Mouse (Mus musculus): ENCODE measurements around the gene Rgsl1. TPM values are rescaled to one million over a fixed set of nuclear protein-coding genes. Genes with fewer than 3 reads are reported as not detected.

Rgsl1 gene
- polyA plus RNA-seq, 1 experiment = not detected

DNA sequence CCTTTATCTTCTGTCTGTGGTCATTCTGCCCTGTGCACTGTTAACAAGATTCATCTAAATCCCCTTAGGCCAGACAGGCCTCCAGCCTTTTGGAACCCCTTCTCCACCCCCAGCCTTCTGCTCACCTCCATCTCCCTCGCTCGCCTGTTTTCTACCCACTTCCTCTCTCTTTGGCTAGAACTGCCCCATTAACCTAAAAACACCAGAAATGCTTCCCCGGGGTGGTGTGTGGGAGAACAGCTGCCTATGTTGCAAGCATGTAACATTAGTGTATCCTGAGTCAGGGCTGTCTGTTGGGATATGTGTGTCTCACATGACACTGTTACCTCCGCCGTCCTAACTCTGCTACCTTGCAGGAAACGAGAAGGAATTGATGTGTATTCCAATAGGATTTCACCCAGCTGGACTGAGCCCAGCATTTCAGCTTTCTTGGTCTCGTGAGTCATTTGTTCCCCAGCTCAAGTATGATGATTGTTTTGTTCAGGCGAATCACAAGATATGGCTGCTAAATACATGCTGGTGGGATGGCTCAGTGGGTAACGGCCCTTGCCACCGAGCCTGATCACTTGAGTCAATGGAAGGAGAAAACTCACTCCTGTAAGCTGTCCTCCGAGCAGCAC is 1.7 kb downstream of the Rgsl1 start:
- Histone ChIP-seq H3K27me3 (replicated peaks) (no peaks in the 10 kb centered on the region), H3K4me1 (peaks cover 5% of the 10 kb centered on the region; the same call in 1 of the 2 replicates), H3K9me3 (peaks cover 3% of the 10 kb centered on the region; the same call in 1 of the 2 replicates), H3K4me3 (replicated peaks) (no peak overlapping the region), H3K36me3 (replicated peaks; ENCODE audit: low read length) (no peaks in the 10 kb centered on the region)
- TF ChIP-seq GATA1 (IDR thresholded peaks at IDR 0.05; ENCODE audit: borderline replicate concordance, low read length) (no peak), FLI1 (IDR thresholded peaks at IDR 0.05; ENCODE audit: low read length) (no peak)

DNA sequence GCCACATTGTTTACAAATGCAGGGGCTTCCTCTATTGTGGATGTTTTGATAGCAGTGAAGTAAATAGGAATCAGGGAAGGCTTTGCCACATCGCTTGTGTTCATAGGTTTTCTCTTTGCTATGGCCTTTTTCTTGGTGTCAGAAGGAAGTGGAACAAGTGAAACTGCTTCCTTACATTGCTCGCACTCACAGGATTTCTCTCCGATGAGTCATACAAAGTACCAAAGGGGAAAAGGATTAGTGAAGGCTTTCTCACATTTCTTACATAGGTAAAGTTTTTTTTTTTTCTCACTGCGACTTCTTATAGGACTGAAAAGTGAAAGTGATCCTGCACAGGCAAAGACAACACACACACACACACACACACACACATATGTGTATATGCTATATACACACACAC is 7.9 kb downstream of the Rgsl1 start:
- H3K36me3 ChIP-seq (replicated peaks; ENCODE audit: low read length) = no peaks in the 10 kb centered on the region
- no peaks in the 10 kb centered on the region for H3K4me1 ChIP-seq
- TF ChIP-seq FLI1 (IDR thresholded peaks at IDR 0.05; ENCODE audit: low read length) = no peak
- TF ChIP-seq GATA1 (IDR thresholded peaks at IDR 0.05; ENCODE audit: borderline replicate concordance, low read length) = no peak
- H3K4me3 ChIP-seq (replicated peaks) = no peak overlapping the region
- H3K9me3 ChIP-seq = peaks cover 3% of the 10 kb centered on the region; the same call in 1 of the 2 replicates
- no peaks in the 10 kb centered on the region for H3K27me3 ChIP-seq (replicated peaks)

DNA sequence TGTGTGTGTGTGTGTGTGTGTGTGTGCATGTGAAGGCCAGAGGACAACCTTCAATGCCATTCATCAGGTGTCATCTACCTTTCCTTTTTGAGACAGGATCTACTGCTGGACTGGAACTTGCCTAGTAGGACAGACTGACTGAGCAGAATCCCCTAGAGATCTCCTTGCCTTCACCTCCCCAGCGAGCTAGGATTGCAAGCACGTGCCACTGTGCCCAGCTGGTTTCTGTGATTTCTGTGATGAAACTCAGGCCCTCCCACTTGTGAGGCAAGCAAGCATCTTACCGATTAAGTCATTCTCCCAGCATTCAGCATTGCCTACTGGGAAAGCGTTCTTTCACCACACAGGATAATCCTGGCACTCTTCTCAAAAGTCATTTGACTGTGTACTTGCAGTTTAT is 13.2 kb downstream of the Rgsl1 start:
- H3K4me3 ChIP-seq (replicated peaks) = no peak overlapping the region
- TF ChIP-seq GATA1 (IDR thresholded peaks at IDR 0.05; ENCODE audit: borderline replicate concordance, low read length) (no peak), FLI1 (IDR thresholded peaks at IDR 0.05; ENCODE audit: low read length) (no peak)
- H3K27me3 ChIP-seq (replicated peaks) = no peaks in the 10 kb centered on the region
- no peaks in the 10 kb centered on the region for H3K4me1 ChIP-seq
- peaks cover 7% of the 10 kb centered on the region for H3K9me3 ChIP-seq
- no peaks in the 10 kb centered on the region for H3K36me3 ChIP-seq (replicated peaks; ENCODE audit: low read length)

DNA sequence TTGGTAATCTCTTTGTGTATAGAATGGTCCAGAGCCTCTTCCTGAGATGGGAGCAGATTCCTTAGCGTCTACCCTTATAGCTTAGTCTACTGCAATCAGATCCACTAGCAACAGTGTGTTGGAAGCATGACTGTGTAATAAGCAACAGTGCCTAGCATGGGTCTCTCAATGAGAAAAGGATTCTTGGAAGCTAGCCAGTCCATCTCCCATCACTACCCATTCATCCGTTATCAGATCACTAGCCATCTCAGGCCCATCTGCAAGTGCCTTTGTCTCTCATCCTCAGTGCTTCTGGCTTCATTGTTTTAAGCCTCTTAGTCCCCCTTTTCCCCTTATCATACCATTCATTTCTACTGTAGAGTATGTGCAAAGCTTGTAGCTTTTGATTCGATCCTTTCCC is 23.7 kb downstream of the Rgsl1 start:
- H3K4me1 ChIP-seq = no peaks in the 10 kb centered on the region
- TF ChIP-seq GATA1 (IDR thresholded peaks at IDR 0.05; ENCODE audit: borderline replicate concordance, low read length) (no peak), FLI1 (IDR thresholded peaks at IDR 0.05; ENCODE audit: low read length) (no peak)
- no peak overlapping the region for H3K4me3 ChIP-seq (replicated peaks)
- H3K9me3 ChIP-seq = peaks cover 33% of the 10 kb centered on the region
- H3K36me3 ChIP-seq (replicated peaks; ENCODE audit: low read length) = no peaks in the 10 kb centered on the region
- peaks cover 2% of the 10 kb centered on the region for H3K27me3 ChIP-seq (replicated peaks)

DNA sequence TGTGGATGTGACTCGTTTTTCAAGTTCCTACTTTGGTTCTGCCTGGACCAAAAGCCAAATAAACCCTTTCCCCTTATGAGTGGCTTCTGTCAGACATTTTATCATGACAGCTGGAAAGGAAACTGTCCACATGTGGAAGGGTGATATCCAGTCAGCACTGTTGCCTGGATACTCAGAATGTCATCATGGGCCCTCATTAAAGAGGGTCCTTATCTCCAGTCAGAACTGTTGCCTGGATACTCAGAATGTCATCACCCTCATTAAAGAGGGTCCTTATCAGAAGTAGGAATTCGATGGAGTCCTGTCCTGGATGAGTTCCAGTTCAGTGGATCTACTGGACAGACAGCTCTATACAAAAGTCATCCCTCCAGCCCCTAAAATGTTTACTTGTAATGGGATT is 29.7 kb downstream of the Rgsl1 start:
- H3K9me3 ChIP-seq = peaks cover 18% of the 10 kb centered on the region
- H3K27me3 ChIP-seq (replicated peaks) = no peaks in the 10 kb centered on the region
- TF ChIP-seq GATA1 (IDR thresholded peaks at IDR 0.05; ENCODE audit: borderline replicate concordance, low read length) (no peak), FLI1 (IDR thresholded peaks at IDR 0.05; ENCODE audit: low read length) (no peak)
- no peaks in the 10 kb centered on the region for H3K36me3 ChIP-seq (replicated peaks; ENCODE audit: low read length)
- H3K4me3 ChIP-seq (replicated peaks) = no peak overlapping the region
- peaks cover 4% of the 10 kb centered on the region for H3K4me1 ChIP-seq

DNA sequence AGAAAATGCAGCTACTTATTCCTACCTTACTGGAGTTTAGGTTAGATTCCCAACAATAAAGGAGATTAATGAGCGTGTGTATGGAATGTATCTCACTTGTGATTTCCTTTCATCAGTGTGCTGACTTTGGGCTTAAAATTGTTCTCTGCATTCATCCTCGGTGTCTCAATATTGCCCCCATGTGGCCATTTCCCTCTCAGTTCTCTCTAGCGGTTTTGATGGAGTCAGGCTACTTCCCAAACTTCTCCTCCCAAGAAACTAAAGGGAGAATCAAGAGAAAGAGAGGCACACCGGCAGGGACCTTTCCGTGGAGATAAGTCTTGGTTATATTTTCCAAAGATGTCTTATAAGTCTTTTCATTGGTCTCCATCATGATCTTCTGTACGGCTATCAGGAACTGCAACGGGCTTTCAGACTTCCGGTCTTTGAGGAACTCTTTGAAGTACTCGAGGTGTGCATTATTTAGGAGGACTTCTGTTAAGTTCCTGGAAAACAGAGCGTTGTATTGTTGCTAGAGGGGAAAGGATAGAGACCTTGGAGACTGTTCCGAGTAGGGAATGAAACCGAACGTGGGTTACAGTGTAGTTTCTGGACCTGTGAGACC is 36.5 kb downstream of the Rgsl1 start:
- H3K36me3 ChIP-seq (replicated peaks; ENCODE audit: low read length) = no peaks in the 10 kb centered on the region
- peak overlapping the region; percentile 78 for H3K4me3 ChIP-seq (replicated peaks)
- no peak for TF ChIP-seq GATA1 (IDR thresholded peaks at IDR 0.05; ENCODE audit: borderline replicate concordance, low read length)
- TF ChIP-seq FLI1 (IDR thresholded peaks at IDR 0.05; ENCODE audit: low read length) = no peak
- H3K9me3 ChIP-seq = no peaks in the 10 kb centered on the region
- peaks cover 8% of the 10 kb centered on the region for H3K4me1 ChIP-seq
- H3K27me3 ChIP-seq (replicated peaks) = no peaks in the 10 kb centered on the region

DNA sequence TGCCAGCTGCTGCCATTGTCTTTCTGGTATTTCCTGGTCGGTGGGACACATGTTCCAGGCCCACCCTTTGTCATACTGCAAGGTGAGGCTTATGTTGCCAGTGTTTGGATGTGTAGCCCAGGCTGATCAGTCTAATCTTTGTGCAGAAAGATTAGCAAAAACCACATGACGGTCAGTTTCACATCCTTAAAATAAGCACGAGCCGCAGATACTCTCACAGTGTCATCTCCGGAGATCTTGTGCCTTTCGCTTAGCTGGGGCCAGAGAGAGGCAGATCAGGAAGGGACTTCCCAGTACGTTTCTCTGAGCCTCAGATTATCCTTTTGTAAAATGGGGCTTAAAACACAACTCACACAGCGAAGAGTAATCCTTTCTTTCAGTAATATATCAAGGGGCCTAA is 40.4 kb downstream of the Rgsl1 start:
- H3K4me1 ChIP-seq = peaks cover 11% of the 10 kb centered on the region
- H3K36me3 ChIP-seq (replicated peaks; ENCODE audit: low read length) = no peaks in the 10 kb centered on the region
- H3K4me3 ChIP-seq (replicated peaks) = no peak overlapping the region
- TF ChIP-seq GATA1 (IDR thresholded peaks at IDR 0.05; ENCODE audit: borderline replicate concordance, low read length) (no peak), FLI1 (IDR thresholded peaks at IDR 0.05; ENCODE audit: low read length) (no peak)
- no peaks in the 10 kb centered on the region for H3K9me3 ChIP-seq
- no peaks in the 10 kb centered on the region for H3K27me3 ChIP-seq (replicated peaks)

DNA sequence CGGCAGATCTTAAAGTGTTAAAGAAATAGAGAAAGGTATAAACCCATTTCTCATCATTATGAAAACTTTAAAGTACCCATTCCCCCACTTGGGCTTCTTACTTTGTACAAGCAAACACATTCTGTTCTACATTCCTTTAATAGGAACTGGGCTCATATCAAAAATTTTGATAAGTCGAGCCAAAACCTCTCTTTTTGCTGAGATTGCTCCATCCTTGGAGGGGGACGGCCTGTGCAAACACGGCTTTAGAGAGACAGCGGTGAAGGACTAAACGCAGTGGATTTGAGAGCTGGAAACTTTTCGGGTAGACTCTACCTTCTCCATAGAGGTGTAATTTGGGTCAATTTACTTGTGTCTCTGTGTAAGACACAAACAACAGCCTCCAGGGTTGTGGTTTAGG is 41.3 kb downstream of the Rgsl1 start:
- Histone ChIP-seq H3K27me3 (replicated peaks) (no peaks in the 10 kb centered on the region), H3K36me3 (replicated peaks; ENCODE audit: low read length) (no peaks in the 10 kb centered on the region), H3K4me3 (replicated peaks) (no peak overlapping the region), H3K9me3 (no peaks in the 10 kb centered on the region), H3K4me1 (peaks cover 11% of the 10 kb centered on the region)
- TF ChIP-seq GATA1 (IDR thresholded peaks at IDR 0.05; ENCODE audit: borderline replicate concordance, low read length) (no peak), FLI1 (IDR thresholded peaks at IDR 0.05; ENCODE audit: low read length) (no peak)

DNA sequence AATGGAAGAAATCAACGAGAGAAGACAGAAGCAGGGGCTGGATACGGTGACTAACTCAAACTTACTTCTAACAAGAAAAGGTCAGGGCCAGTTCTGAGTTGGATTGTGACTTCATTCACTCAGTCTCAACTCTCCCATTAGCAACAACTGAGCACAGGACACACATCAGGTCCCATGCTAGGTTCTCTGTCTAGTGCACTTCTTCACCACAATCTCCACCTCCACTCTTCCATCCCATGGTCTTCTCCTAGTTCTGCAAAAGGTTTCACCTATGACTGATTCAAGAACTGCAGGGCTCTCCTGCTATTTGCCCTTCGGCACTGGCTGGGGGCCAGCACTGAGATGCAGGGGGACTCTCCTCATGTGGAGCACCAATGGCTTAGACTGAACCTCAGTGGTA is 49.7 kb downstream of the Rgsl1 start:
- H3K4me3 ChIP-seq (replicated peaks) = no peak overlapping the region
- peaks cover 12% of the 10 kb centered on the region; the same call in 1 of the 2 replicates for H3K4me1 ChIP-seq
- no peaks in the 10 kb centered on the region for H3K9me3 ChIP-seq
- no peaks in the 10 kb centered on the region for H3K36me3 ChIP-seq (replicated peaks; ENCODE audit: low read length)
- no peak for TF ChIP-seq FLI1 (IDR thresholded peaks at IDR 0.05; ENCODE audit: low read length)
- TF ChIP-seq GATA1 (IDR thresholded peaks at IDR 0.05; ENCODE audit: borderline replicate concordance, low read length) = no peak
- peaks cover 7% of the 10 kb centered on the region for H3K27me3 ChIP-seq (replicated peaks)

DNA sequence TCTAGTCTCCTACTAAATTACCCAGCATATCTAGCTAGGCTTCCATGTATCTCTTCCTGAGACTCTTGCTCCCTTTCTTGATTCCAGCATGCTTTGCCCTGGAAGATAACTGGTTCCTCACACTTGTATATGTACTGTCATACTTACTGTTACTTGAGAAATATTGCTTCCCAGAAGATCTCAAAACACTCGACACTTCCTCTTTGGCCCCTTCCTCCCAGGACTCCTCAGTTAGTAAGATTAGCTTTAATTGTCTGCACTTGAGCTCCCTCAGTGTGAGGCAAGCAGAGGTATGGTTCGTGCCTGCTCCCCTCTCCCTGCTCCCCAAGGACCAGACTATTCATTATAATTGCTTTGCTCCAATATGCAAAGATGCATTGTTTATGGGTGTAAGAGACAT is 53.2 kb downstream of the Rgsl1 start:
- no peaks in the 10 kb centered on the region for H3K9me3 ChIP-seq
- H3K4me1 ChIP-seq = peaks cover 15% of the 10 kb centered on the region
- H3K4me3 ChIP-seq (replicated peaks) = no peak overlapping the region
- no peak for TF ChIP-seq FLI1 (IDR thresholded peaks at IDR 0.05; ENCODE audit: low read length)
- no peak for TF ChIP-seq GATA1 (IDR thresholded peaks at IDR 0.05; ENCODE audit: borderline replicate concordance, low read length)
- no peaks in the 10 kb centered on the region for H3K36me3 ChIP-seq (replicated peaks; ENCODE audit: low read length)
- peaks cover 7% of the 10 kb centered on the region for H3K27me3 ChIP-seq (replicated peaks)

All from megakaryocyte, embryonic 14.5 days (primary cell).